Mouse (Mus musculus) kidney, adult 2 months (tissue): ENCODE results near the gene Fpr1.
"Not testable (repeated sequence)": the region's sequence is repeated elsewhere in the genome, so short reads cannot be mapped to it uniquely, and the experiment has no call there.

Experiments
- CTCF ChIP-seq: fragments of 200-500 bp; conservative IDR thresholded peaks from 2 replicates; pipeline ENCODE4 v1.5.1; 2011; ENCODE audit warnings: low read depth, mild to moderate bottlenecking, control low read depth, low read length, moderate library complexity, mixed read lengths; ENCODE audit not compliant: insufficient read depth, insufficient read length
- POLR2A ChIP-seq: fragments of 200-500 bp; IDR thresholded peaks from one replicate; pipeline ENCODE4 v1.6.1; 2011; ENCODE audit warnings: low read depth, low read length, control low read depth

DNA sequence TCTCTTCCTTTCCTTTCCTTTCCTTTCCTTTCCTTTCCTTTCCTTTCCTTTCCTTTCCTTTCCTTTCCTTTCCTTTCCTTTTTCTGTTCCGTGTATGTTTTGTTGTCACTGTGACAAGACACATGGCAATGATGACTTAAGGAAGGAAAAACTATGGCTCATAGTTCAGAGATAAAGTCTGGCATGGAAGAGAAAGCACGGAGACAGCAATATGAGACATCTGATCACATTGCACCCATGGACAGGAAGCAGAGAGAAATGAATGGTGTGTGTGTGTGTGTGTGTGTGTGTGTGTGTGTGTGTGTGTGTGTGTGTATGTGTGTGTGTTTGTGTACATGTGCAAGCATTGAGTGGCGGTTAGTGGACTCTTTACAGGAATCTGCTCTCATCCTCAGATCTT lies 39.1 kb downstream of the Fpr1 start:
- TF ChIP-seq CTCF, POLR2A: not testable (repeated sequence)
